Mouse (Mus musculus) hindbrain, postnatal 0 days (tissue): Measurements from ENCODE around the gene Ormdl3. TPM values are rescaled to one million over a fixed set of nuclear protein-coding genes. Genes with fewer than 3 reads are reported as not detected.
"Not testable (repeated sequence)": the region's sequence is repeated elsewhere in the genome, so short reads cannot be mapped to it uniquely, and the experiment has no call there.

Experiments
- ATAC-seq: fragments of 200-750 bp; cut with Nextera tagmentation; 2 replicates; pipeline ENCODE4 v1.8.0; 2017; ENCODE audit warnings: mild to moderate bottlenecking, moderate TSS enrichment, moderate library complexity
- DNase-seq: peaks from one replicate; pipeline ENCODE4 v3.0.0-alpha.2; 2015; ENCODE audit warnings: low spot score
- H3K27ac ChIP-seq: fragments of 300-500 bp; sonication (generic); 2 replicates; pipeline ENCODE4 v1.5.1; 2014; ENCODE audit warnings: mild to moderate bottlenecking
- H3K27me3 ChIP-seq: fragments of 300-500 bp; sonication (generic); 2 replicates; pipeline ENCODE4 v1.6.1; 2014; ENCODE audit warnings: low read length, mixed read lengths; ENCODE audit not compliant: insufficient read depth
- H3K36me3 ChIP-seq: fragments of 300-500 bp; sonication (generic); 2 replicates; pipeline ENCODE4 v1.6.1; 2014; ENCODE audit warnings: low read length, mixed read lengths; ENCODE audit not compliant: insufficient read depth
- H3K4me1 ChIP-seq: fragments of 300-500 bp; sonication (generic); 2 replicates; pipeline ENCODE4 v1.6.1; 2014; ENCODE audit warnings: antibody characterized with exemption, low read length, mixed read lengths; ENCODE audit not compliant: insufficient read depth
- H3K4me2 ChIP-seq: fragments of 300-500 bp; sonication (generic); 2 replicates; pipeline ENCODE4 v1.6.1; 2014; ENCODE audit warnings: low read depth, mild to moderate bottlenecking, low read length, moderate library complexity, mixed read lengths
- H3K4me3 ChIP-seq: fragments of 300-500 bp; sonication (generic); 2 replicates; pipeline ENCODE4 v1.5.1; 2014; ENCODE audit warnings: low read length
- H3K9ac ChIP-seq: fragments of 300-500 bp; sonication (generic); replicated peaks from 2 replicates; pipeline ENCODE4 v1.6.1; 2014; ENCODE audit warnings: mild to moderate bottlenecking, low read length, moderate library complexity, mixed read lengths
- H3K9me3 ChIP-seq: fragments of 300-500 bp; sonication (generic); 2 replicates; pipeline ENCODE4 v1.6.1; 2016; ENCODE audit warnings: low read length, mixed read lengths
- CTCF ChIP-seq: IDR thresholded peaks from 2 replicates; pipeline ENCODE4 v1.5.1; 2016; ENCODE audit warnings: antibody characterized with exemption, control low read depth, low read depth
- WGBS: fragments of 180-500 bp; shearing (Covaris S2); extraction: QIAGEN DNeasy Blood & Tissue Kit; methylation state at CpG from one replicate; pipeline ENCODE4 v1.1.7; 2014; 5-methylcytosine and 5-hydroxymethylcytosine counted together
- polyA plus RNA-seq: library from polyadenylated mRNA; unstranded; fragments of >200 nt; fragmentation: Nextera tagmentation; extraction: Ambion mirVana; gene quantifications from 2 replicates; pipeline ENCODE4 v1.2.1, GENCODE M21; 2015
- total RNA-seq: library from RNA; depleted of rRNA; stranded (reverse); fragments of >200 nt; gene quantifications from 2 replicates; pipeline ENCODE4 v1.2.3, GENCODE M21; 2014; rRNA removed

The Ormdl3 gene
- total RNA-seq (103 and 112 TPM in 2 replicates), polyA plus RNA-seq (98.8 and 100 TPM in 2 replicates)

DNA sequence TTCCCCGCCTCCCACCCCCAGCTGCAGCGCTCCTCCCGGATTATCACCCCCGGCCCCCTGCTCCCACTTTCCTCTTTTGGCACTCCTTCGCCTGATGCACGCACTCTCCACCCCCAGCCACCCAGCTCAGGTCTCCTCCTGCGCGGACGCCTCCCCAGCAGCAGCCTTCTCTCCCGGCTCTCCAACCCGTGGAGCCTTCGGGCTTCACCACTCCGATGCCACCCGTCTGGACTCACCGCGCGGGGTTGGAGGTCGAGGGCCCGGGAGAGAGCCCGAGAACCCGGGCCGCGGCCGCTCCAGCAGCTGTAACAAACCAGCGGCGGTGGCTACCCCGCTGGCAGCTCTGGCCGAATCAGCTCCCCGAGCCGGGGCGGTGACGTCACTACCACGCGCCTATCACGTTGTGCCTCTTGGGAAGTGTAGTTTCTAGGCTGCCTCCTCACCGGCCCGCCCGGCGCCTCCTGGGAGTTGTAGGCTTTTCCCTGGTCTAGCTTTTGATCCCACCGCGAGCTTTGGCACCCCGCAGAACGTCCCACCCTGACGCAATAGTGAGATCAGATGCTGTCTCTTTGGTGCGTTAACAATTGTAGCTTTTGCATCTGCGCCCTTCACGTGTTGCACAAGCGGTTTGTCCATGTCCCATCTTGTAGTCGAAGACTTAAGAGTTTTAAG, at the start of gene Ormdl3:
Ormdl3 (minus strand) TSS at position 477 of the 672 bp plus-strand sequence.
- Histone ChIP-seq H3K9ac (peak within 1 kb of the TSS; percentile 83), H3K4me3 (peak within 1 kb of the TSS; percentile 90), H3K4me2 (peak within 1 kb of the TSS; percentile 96), H3K36me3 (peaks cover 15% of the 10 kb centered on the region; the same call in 1 of the 2 replicates), H3K27me3 (no peaks in the 10 kb centered on the region), H3K27ac (peak within 1 kb of the TSS; percentile 84), H3K9me3 (no peaks in the 10 kb centered on the region), H3K4me1 (peaks cover 31% of the 10 kb centered on the region)
- peak; percentile 99 for DNase-seq
- TF ChIP-seq CTCF = no peak
- peak; percentile 93 for ATAC-seq
- WGBS = 0% methylated on average over 49 of the region's 49 CpGs

DNA sequence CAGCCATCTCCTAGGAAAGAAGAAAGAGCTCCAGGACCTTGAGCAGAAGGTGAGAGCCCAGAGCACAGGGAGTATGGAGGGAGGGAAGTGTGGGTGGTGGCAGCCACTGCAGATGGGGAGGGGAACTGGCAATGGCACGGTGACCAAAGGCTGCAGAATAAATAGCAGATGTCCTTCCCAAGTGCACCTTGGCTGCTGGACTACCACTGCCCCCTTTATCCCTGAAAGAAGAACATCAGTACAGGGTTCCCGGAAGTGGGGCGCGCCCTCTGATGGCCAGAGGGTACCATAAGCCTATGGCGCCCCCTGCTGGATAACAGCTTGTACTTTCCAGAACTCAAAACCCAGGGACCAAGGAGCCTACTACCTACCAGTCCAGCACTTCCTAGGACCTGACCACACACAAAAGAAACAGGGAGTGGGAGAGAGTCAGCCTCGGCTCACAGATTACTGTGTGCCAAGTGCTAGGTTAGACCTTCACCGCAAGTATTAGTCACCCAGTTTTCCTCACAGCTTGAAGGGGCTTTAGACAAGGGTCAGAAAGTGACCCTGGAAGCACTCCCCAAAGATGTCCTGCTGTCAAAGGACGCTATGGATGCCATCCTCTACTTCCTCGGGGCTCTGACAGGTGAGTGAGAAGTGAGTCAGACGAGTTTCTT, 48.3 kb upstream of the Ormdl3 start:
- DNase-seq, H3K4me3 ChIP-seq, H3K27me3 ChIP-seq, H3K4me1 ChIP-seq, H3K27ac ChIP-seq, H3K36me3 ChIP-seq, H3K9ac ChIP-seq, H3K9me3 ChIP-seq, H3K4me2 ChIP-seq, ATAC-seq: not testable (repeated sequence)
- 38% methylated on average over 10 of the region's 10 CpGs for WGBS
- TF ChIP-seq CTCF = peak; percentile 46

DNA sequence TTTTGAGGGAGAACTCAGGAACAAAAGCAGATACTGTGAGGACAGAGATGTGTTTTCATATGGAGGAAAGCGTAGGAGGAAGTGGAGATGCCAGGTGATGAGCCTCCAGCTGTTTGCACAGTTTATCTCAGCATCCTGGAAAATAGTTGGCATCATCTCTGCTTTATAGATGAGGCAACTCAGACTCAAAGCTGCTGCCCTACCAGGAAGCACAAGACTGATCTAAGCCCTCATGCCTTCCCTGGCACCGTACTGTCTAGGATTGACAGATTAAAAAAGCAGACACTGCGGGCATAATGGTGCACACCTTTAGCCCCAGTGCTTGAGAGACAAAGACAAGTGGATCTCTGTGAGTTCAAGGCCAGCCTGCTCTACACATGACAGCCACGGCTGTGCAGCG, 43.5 kb upstream of the Ormdl3 start:
- Histone ChIP-seq H3K4me1 (no peaks in the 10 kb centered on the region), H3K27ac (no peak overlapping the region), H3K4me2 (no peak overlapping the region), H3K9ac (no peak overlapping the region), H3K4me3 (no peak overlapping the region), H3K36me3 (no peaks in the 10 kb centered on the region), H3K27me3 (no peaks in the 10 kb centered on the region), H3K9me3 (no peaks in the 10 kb centered on the region)
- ATAC-seq (no peak), DNase-seq (no peak)
- 90% methylated on average over 5 of the region's 5 CpGs for WGBS
- no peak for TF ChIP-seq CTCF

DNA sequence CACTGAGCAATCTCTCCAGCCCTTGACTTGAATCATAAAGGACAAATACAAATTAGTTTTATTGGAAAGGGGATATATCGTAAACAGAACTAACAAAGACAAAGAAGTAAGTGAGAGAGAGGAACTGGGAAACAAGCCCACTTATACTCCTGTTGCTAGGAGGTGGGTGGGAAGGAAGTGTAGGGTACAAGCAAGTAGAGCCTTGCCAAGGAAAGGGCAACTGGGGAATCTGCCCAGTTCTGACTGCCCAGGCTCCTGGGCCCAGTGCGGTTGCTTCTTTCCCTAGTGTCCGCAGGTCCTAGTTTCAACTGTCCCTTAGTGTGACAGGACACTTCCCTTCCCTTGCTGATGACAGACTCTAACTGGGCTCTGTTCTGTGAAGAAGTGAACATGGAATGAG, 41.5 kb upstream of the Ormdl3 start:
- no peaks in the 10 kb centered on the region for H3K27me3 ChIP-seq
- no peak overlapping the region for H3K27ac ChIP-seq
- H3K4me3 ChIP-seq = no peak overlapping the region
- ATAC-seq (peak; percentile 73; the same call in 1 of the 2 replicates), DNase-seq (peak; percentile 57)
- H3K4me1 ChIP-seq = no peaks in the 10 kb centered on the region
- no peaks in the 10 kb centered on the region for H3K9me3 ChIP-seq
- no peak overlapping the region for H3K4me2 ChIP-seq
- no peak overlapping the region for H3K9ac ChIP-seq
- no peaks in the 10 kb centered on the region for H3K36me3 ChIP-seq
- WGBS = 71% methylated on average over 3 of the region's 3 CpGs
- TF ChIP-seq CTCF = no peak

DNA sequence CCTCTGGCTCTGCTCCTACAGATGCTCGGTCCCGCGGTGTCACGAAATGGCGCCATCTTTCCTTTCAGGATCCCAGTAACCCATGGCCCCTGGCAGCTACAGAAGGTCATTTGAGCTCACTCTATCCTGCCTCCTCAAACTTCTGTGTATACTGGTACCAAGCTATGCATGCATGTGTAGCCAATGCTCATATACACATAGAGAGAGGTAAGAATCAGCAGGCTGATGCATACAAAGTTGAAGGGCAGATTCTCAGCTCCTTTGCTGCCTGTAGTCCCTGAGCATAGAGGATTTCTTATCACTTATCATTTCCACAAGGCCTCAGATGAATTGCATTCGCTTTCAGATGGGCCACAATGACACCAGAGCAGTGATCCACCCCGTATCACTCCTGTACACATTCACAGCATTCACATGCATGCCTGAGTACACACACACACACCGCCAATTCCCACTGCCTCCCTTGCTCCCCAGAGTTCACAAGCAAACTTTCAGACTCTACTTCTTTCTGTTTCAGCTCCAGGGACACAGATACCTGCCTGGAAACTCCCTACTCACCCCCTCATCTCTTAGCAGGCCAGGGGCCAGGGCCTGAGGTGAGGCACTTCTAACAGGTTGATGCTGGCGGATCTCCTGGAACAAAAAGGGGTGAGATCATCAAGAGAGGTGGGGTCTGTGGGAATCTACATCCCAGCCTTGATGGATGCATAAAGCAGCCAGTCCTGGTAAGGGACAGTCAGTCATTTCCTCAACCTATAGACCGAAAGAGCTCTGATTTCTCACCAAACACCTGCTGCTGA, 38.6 kb upstream of the Ormdl3 start, which contains the start of the genes Gm12355 and Gsdma3:
Gm12355 (minus strand) TSS at position 51 of the 800 bp plus-strand sequence.
Gsdma3 (plus strand) TSS at position 750 of the 800 bp plus-strand sequence.
- no peak within 1 kb of the TSS for H3K9ac ChIP-seq
- no peak within 1 kb of the TSS for H3K4me2 ChIP-seq
- no peak within 1 kb of the TSS for H3K4me3 ChIP-seq
- no peaks in the 10 kb centered on the region for H3K27me3 ChIP-seq
- DNase-seq = no peak
- no peak for TF ChIP-seq CTCF
- no peaks in the 10 kb centered on the region for H3K36me3 ChIP-seq
- ATAC-seq = no peak
- H3K27ac ChIP-seq = no peak within 1 kb of the TSS
- H3K4me1 ChIP-seq = no peaks in the 10 kb centered on the region
- H3K9me3 ChIP-seq = no peaks in the 10 kb centered on the region
- WGBS = 90% methylated on average over 10 of the region's 10 CpGs

DNA sequence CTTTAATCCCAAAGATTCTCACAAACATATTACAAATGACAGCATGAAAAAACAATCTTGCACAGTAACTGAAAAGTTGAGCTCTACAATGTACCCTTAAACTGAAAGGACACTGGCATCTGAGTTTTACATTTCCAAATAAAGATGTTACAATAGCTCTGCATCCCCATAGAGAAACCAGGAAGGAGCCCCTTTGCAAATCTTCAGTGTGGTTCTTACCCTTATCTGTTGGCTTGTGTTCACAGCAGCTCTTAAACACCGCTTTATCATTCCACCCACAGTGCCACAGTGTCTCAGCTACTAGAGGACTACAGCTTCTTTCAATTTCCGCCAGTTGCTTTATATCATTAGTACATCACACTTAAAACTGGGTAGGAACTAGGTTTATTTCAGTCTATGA, 37.2 kb upstream of the Ormdl3 start:
- not testable (repeated sequence) for H3K4me1 ChIP-seq, H3K36me3 ChIP-seq, H3K27me3 ChIP-seq, ATAC-seq, H3K27ac ChIP-seq, H3K4me2 ChIP-seq, DNase-seq, H3K9me3 ChIP-seq, H3K9ac ChIP-seq, H3K4me3 ChIP-seq
- WGBS = 89% methylated on average over 2 of the region's 2 CpGs

DNA sequence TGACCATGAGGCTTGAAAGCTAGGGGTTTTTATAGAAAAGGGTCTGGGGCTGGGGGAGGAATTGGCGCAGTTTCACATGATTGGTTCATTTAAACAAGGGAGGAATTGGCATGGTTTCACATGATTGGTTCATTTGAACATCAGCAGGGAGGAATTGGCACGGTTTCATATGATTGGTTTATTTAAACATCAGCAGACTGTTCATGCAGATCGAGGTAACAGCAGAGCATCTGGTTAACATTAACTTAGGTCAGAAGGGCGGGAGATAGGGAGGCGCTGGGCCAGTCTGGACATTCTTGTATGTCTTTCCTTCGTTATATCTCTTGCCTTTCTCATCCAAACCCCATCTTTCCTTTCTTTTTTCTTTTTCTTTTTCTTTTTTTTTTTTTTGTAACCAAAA, 36.8 kb upstream of the Ormdl3 start:
- not testable (repeated sequence) for H3K9ac ChIP-seq, H3K4me2 ChIP-seq, H3K27me3 ChIP-seq, H3K27ac ChIP-seq, H3K4me1 ChIP-seq, H3K9me3 ChIP-seq, H3K36me3 ChIP-seq, H3K4me3 ChIP-seq, DNase-seq, ATAC-seq
- 79% methylated on average over 6 of the region's 6 CpGs for WGBS
